Mouse (Mus musculus): Measurements from ENCODE around the gene Ola1. TPM values are rescaled to one million over a fixed set of nuclear protein-coding genes. Genes with fewer than 3 reads are reported as not detected.

Gene Ola1
- polyA plus RNA-seq, 1 experiment from 2014 or later = 81.7 TPM

GRCm38 (mm10) chr2:73087641-73088040 is 131.1 kb downstream of the Ola1 start:
- Histone ChIP-seq H3K27ac (ENCODE audit: low read length) (no peak overlapping the region), H3K4me1 (ENCODE audit: control insufficient read depth, insufficient read depth, low read length) (peaks cover 11% of the 10 kb centered on the region), H3K9ac (replicated peaks; ENCODE audit: low read depth, low read length) (no peak overlapping the region), H3K27me3 (ENCODE audit: control insufficient read depth, insufficient read depth, low read length) (no peaks in the 10 kb centered on the region), H3K36me3 (ENCODE audit: control insufficient read depth, insufficient read depth, low read length) (no peaks in the 10 kb centered on the region), H3K4me3 (ENCODE audit: low read depth, low read length) (no peak overlapping the region), H3K4me2 (replicated peaks; ENCODE audit: low read depth, low read length) (no peak overlapping the region), H3K9me3 (ENCODE audit: control insufficient read depth, low read depth, low read length) (no peaks in the 10 kb centered on the region)
- ATAC-seq (ENCODE audit: insufficient number of reproducible peaks, insufficient read depth, low FRiP score, low read depth) = no peak
- WGBS = 58% methylated on average over 3 of the region's 3 CpGs

GRCm38 (mm10) chr2:73085669-73086304 is 132.9 kb downstream of the Ola1 start:
- Histone ChIP-seq H3K4me1 (ENCODE audit: control insufficient read depth, insufficient read depth, low read length) (peaks cover 11% of the 10 kb centered on the region), H3K27ac (ENCODE audit: low read length) (no peak overlapping the region), H3K4me2 (replicated peaks; ENCODE audit: low read depth, low read length) (no peak overlapping the region), H3K27me3 (ENCODE audit: control insufficient read depth, insufficient read depth, low read length) (no peaks in the 10 kb centered on the region), H3K9ac (replicated peaks; ENCODE audit: low read depth, low read length) (no peak overlapping the region), H3K4me3 (ENCODE audit: low read depth, low read length) (no peak overlapping the region), H3K36me3 (ENCODE audit: control insufficient read depth, insufficient read depth, low read length) (no peaks in the 10 kb centered on the region), H3K9me3 (ENCODE audit: control insufficient read depth, low read depth, low read length) (no peaks in the 10 kb centered on the region)
- 18% methylated on average over 8 of the region's 8 CpGs for whole genome bisulfite sequencing
- ATAC-seq (ENCODE audit: insufficient number of reproducible peaks, insufficient read depth, low FRiP score, low read depth) = peak; percentile 58; the same call in 1 of the 2 replicates

- Histone ChIP-seq H3K27ac (ENCODE audit: low read length) (no peak overlapping the region), H3K4me2 (replicated peaks; ENCODE audit: low read depth, low read length) (no peak overlapping the region), H3K4me1 (ENCODE audit: control insufficient read depth, insufficient read depth, low read length) (peaks cover 8% of the 10 kb centered on the region), H3K4me3 (ENCODE audit: low read depth, low read length) (no peak overlapping the region), H3K36me3 (ENCODE audit: control insufficient read depth, insufficient read depth, low read length) (no peaks in the 10 kb centered on the region), H3K9ac (replicated peaks; ENCODE audit: low read depth, low read length) (no peak overlapping the region), H3K27me3 (ENCODE audit: control insufficient read depth, insufficient read depth, low read length) (no peaks in the 10 kb centered on the region), H3K9me3 (ENCODE audit: control insufficient read depth, low read depth, low read length) (no peaks in the 10 kb centered on the region)
- no peak for ATAC-seq (ENCODE audit: insufficient number of reproducible peaks, insufficient read depth, low FRiP score, low read depth)
- 76% methylated on average over 10 of the region's 10 CpGs for WGBS
Measured at GRCm38 (mm10) chr2:73082476-73082875, 136.2 kb downstream of the Ola1 start.

GRCm38 (mm10) chr2:73081861-73082260 is 136.9 kb downstream of the Ola1 start:
- Histone ChIP-seq H3K36me3 (ENCODE audit: control insufficient read depth, insufficient read depth, low read length) (no peaks in the 10 kb centered on the region), H3K27ac (ENCODE audit: low read length) (no peak overlapping the region), H3K4me1 (ENCODE audit: control insufficient read depth, insufficient read depth, low read length) (peaks cover 8% of the 10 kb centered on the region), H3K9me3 (ENCODE audit: control insufficient read depth, low read depth, low read length) (no peaks in the 10 kb centered on the region), H3K4me3 (ENCODE audit: low read depth, low read length) (no peak overlapping the region), H3K9ac (replicated peaks; ENCODE audit: low read depth, low read length) (no peak overlapping the region), H3K4me2 (replicated peaks; ENCODE audit: low read depth, low read length) (no peak overlapping the region), H3K27me3 (ENCODE audit: control insufficient read depth, insufficient read depth, low read length) (no peaks in the 10 kb centered on the region)
- no peak for ATAC-seq (ENCODE audit: insufficient number of reproducible peaks, insufficient read depth, low FRiP score, low read depth)
- WGBS = 77% methylated on average over 2 of the region's 2 CpGs

GRCm38 (mm10) chr2:73080084-73080483 is 138.6 kb downstream of the Ola1 start:
- no peaks in the 10 kb centered on the region for H3K9me3 ChIP-seq (ENCODE audit: control insufficient read depth, low read depth, low read length)
- no peak overlapping the region for H3K9ac ChIP-seq (replicated peaks; ENCODE audit: low read depth, low read length)
- H3K4me2 ChIP-seq (replicated peaks; ENCODE audit: low read depth, low read length) = no peak overlapping the region
- H3K36me3 ChIP-seq (ENCODE audit: control insufficient read depth, insufficient read depth, low read length) = no peaks in the 10 kb centered on the region
- 0% methylated on average over 1 of the region's 2 CpGs for WGBS
- no peaks in the 10 kb centered on the region for H3K27me3 ChIP-seq (ENCODE audit: control insufficient read depth, insufficient read depth, low read length)
- no peaks in the 10 kb centered on the region for H3K4me1 ChIP-seq (ENCODE audit: control insufficient read depth, insufficient read depth, low read length)
- ATAC-seq (ENCODE audit: insufficient number of reproducible peaks, insufficient read depth, low FRiP score, low read depth) = no peak
- H3K4me3 ChIP-seq (ENCODE audit: low read depth, low read length) = no peak overlapping the region
- H3K27ac ChIP-seq (ENCODE audit: low read length) = no peak overlapping the region

GRCm38 (mm10) chr2:73079311-73079710 is 139.4 kb downstream of the Ola1 start:
- H3K9me3 ChIP-seq (ENCODE audit: control insufficient read depth, low read depth, low read length) = no peaks in the 10 kb centered on the region
- no peaks in the 10 kb centered on the region for H3K4me1 ChIP-seq (ENCODE audit: control insufficient read depth, insufficient read depth, low read length)
- H3K27me3 ChIP-seq (ENCODE audit: control insufficient read depth, insufficient read depth, low read length) = no peaks in the 10 kb centered on the region
- ATAC-seq (ENCODE audit: insufficient number of reproducible peaks, insufficient read depth, low FRiP score, low read depth) = no peak
- no peak overlapping the region for H3K4me3 ChIP-seq (ENCODE audit: low read depth, low read length)
- no peak overlapping the region for H3K4me2 ChIP-seq (replicated peaks; ENCODE audit: low read depth, low read length)
- no peaks in the 10 kb centered on the region for H3K36me3 ChIP-seq (ENCODE audit: control insufficient read depth, insufficient read depth, low read length)
- H3K9ac ChIP-seq (replicated peaks; ENCODE audit: low read depth, low read length) = no peak overlapping the region
- no peak overlapping the region for H3K27ac ChIP-seq (ENCODE audit: low read length)
- WGBS = 63% methylated on average over 15 of the region's 15 CpGs

GRCm38 (mm10) chr2:73073811-73074472 is 144.8 kb downstream of the Ola1 start:
- no peak for ATAC-seq (ENCODE audit: insufficient number of reproducible peaks, insufficient read depth, low FRiP score, low read depth)
- Histone ChIP-seq H3K4me1 (ENCODE audit: control insufficient read depth, insufficient read depth, low read length) (no peaks in the 10 kb centered on the region), H3K27ac (ENCODE audit: low read length) (no peak overlapping the region), H3K4me3 (ENCODE audit: low read depth, low read length) (no peak overlapping the region), H3K27me3 (ENCODE audit: control insufficient read depth, insufficient read depth, low read length) (no peaks in the 10 kb centered on the region), H3K4me2 (replicated peaks; ENCODE audit: low read depth, low read length) (no peak overlapping the region), H3K9ac (replicated peaks; ENCODE audit: low read depth, low read length) (no peak overlapping the region), H3K9me3 (ENCODE audit: control insufficient read depth, low read depth, low read length) (no peaks in the 10 kb centered on the region), H3K36me3 (ENCODE audit: control insufficient read depth, insufficient read depth, low read length) (no peaks in the 10 kb centered on the region)
- 89% methylated on average over 11 of the region's 11 CpGs for WGBS

GRCm38 (mm10) chr2:73071201-73071600 is 147.5 kb downstream of the Ola1 start:
- H3K4me2 ChIP-seq (replicated peaks; ENCODE audit: low read depth, low read length) = no peak overlapping the region
- no peak overlapping the region for H3K4me3 ChIP-seq (ENCODE audit: low read depth, low read length)
- WGBS = 71% methylated on average over 2 of the region's 2 CpGs
- H3K9me3 ChIP-seq (ENCODE audit: control insufficient read depth, low read depth, low read length) = no peaks in the 10 kb centered on the region
- no peak overlapping the region for H3K27ac ChIP-seq (ENCODE audit: low read length)
- H3K4me1 ChIP-seq (ENCODE audit: control insufficient read depth, insufficient read depth, low read length) = no peaks in the 10 kb centered on the region
- no peak overlapping the region for H3K9ac ChIP-seq (replicated peaks; ENCODE audit: low read depth, low read length)
- no peaks in the 10 kb centered on the region for H3K36me3 ChIP-seq (ENCODE audit: control insufficient read depth, insufficient read depth, low read length)
- H3K27me3 ChIP-seq (ENCODE audit: control insufficient read depth, insufficient read depth, low read length) = no peaks in the 10 kb centered on the region
- no peak for ATAC-seq (ENCODE audit: insufficient number of reproducible peaks, insufficient read depth, low FRiP score, low read depth)
